20 mouse cellular contexts compared by ENCODE assay signal in the genomic region with DNA sequence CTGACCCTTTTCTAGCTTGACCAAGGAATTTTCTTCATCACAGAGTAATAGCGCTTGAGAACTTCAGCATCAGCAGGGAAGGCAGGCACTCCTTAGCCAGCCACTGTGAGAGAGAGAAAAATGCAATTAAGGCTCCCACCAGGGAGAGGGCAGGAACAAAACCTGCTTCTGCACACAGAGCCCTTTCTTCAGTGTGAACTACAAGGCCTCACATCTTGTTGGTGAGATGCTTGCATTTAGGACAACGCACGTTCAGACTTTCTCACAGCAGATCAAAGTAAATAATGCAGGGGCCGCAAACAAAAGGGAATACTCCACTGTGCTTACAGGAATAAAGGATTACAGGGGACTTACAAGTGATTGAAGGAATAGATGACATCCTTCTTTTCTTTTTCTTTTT.
DNase-seq lines count a peak whose midpoint lies in the region; ATAC-seq lines count a peak whose summit lies in the region.
"Had no signal": no experiment of that assay in that cellular context is flagged by ENCODE, and none has a peak within 500 bp of the region (broad histone marks: within the 10 kb centered on the region; RNA-seq: fewer than 3 reads in every experiment).

No protein-coding gene starts in this region.

- no peak overlapping the region for H3K4me3 ChIP-seq in midbrain, embryonic 12.5 days
- H3K4me3 ChIP-seq: embryonic facial prominence, embryonic 13.5 days; heart, adult 2 months; heart, embryonic 15.5 days; kidney, embryonic 15.5 days had no signal

- no peaks in the 10 kb centered on the region for H3K9me3 ChIP-seq in midbrain, embryonic 12.5 days
- H3K9me3 ChIP-seq: embryonic facial prominence, embryonic 13.5 days; heart, embryonic 15.5 days; kidney, embryonic 15.5 days had no signal

- H3K9ac ChIP-seq in midbrain, embryonic 12.5 days (replicated peaks): no peak overlapping the region
- H3K9ac ChIP-seq: embryonic facial prominence, embryonic 13.5 days; heart, embryonic 15.5 days; kidney, embryonic 15.5 days; lung, embryonic 14.5 days had no signal

- H3K27me3 ChIP-seq in midbrain, embryonic 12.5 days: no peaks in the 10 kb centered on the region
- H3K27me3 ChIP-seq: embryonic facial prominence, embryonic 13.5 days; heart, embryonic 15.5 days; kidney, embryonic 15.5 days had no signal

- peaks cover 11% of the 10 kb centered on the region for H3K4me1 ChIP-seq in midbrain, embryonic 12.5 days
- H3K4me1 ChIP-seq: embryonic facial prominence, embryonic 13.5 days; heart, embryonic 15.5 days; kidney, embryonic 15.5 days had no signal

- peak; percentile 55 for DNase-seq in embryo, embryonic 10 days (ENCODE audit: low spot score)
- no peak for DNase-seq in embryo, embryonic 9.5 days (ENCODE audit: extremely low spot score)
- peak; percentile 56 for DNase-seq in retina, postnatal 1 day
- no peak for DNase-seq in retina, embryonic 14.5 days (ENCODE audit: low spot score)
- DNase-seq in cerebellum, adult 11 months: no peak
- no peak for DNase-seq in kidney, postnatal 36 days
- DNase-seq in spleen, postnatal 36 days (ENCODE audit: low spot score in 2 of 2): no peak
- DNase-seq: adrenal gland, postnatal 10 days; cerebellum, postnatal 25 days; gastrocnemius, postnatal 14 days; heart, adult 2 months; lung, embryonic 14.5 days; right cerebral cortex, adult 18-20 months had no signal

- H3K4me2 ChIP-seq in midbrain, embryonic 12.5 days (replicated peaks): no peak overlapping the region
- H3K4me2 ChIP-seq: embryonic facial prominence, embryonic 13.5 days; heart, embryonic 15.5 days; kidney, embryonic 15.5 days; liver, embryonic 11.5 days; lung, embryonic 14.5 days had no signal

- peak; percentile 65; the same call in 1 of the 2 replicates for ATAC-seq in midbrain, embryonic 12.5 days (ENCODE audit: low FRiP score, low read depth)
- ATAC-seq: intestine, postnatal 0 days had no signal

- H3K36me3 ChIP-seq in midbrain, embryonic 12.5 days: no peaks in the 10 kb centered on the region; the same call in 1 of the 2 replicates
- H3K36me3 ChIP-seq: embryonic facial prominence, embryonic 13.5 days; heart, embryonic 15.5 days had no signal

- H3K27ac ChIP-seq in midbrain, embryonic 12.5 days (replicated peaks): peak overlapping the region; percentile 42; the same call in 1 of the 2 replicates
- H3K27ac ChIP-seq: embryonic facial prominence, embryonic 13.5 days; heart, adult 2 months; heart, embryonic 15.5 days; kidney, embryonic 15.5 days; macrophage had no signal

- 11% methylated on average over 4 of the region's 4 CpGs for WGBS in midbrain, embryonic 12.5 days

Comparison
In these comparisons a context has a peak if more than half of its experiments do, and no peak if none do; other contexts are left out.
1. DNase-seq: peak in embryo, embryonic 10 days (single experiment) and retina, postnatal 1 day (single experiment); none in embryo, embryonic 9.5 days (single experiment), retina, embryonic 14.5 days (single experiment), cerebellum, adult 11 months (single experiment), kidney, postnatal 36 days (0 of 2) and spleen, postnatal 36 days (0 of 2).